ENCODE assay signal across 8 mouse cellular contexts in the genomic region with DNA sequence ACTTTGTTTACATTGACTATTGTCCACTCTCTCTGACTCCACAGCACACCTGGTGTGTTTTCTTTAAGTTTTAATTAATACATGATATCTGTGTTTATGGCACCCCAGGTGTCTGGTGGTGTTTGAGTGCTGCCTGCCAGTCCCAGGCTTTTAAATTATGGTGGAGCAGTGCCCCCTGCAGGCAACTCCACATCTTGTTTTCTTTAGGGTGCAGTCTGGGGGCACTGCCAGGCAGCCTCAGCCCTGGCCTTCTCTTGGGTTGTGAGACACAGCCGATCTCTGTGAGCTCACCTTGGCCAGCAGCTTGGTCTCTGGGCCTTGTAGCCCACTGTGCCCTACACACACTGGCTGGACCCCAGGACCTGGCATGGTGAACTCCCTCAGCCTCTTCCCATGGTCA.
DNase-seq lines count a peak whose midpoint lies in the region; ATAC-seq and TF ChIP-seq lines count a peak whose summit lies in the region.
"Had no signal": no experiment of that assay in that cellular context is flagged by ENCODE, and none has a peak within 500 bp of the region (broad histone marks: within the 10 kb centered on the region; RNA-seq: fewer than 3 reads in every experiment).

No protein-coding gene starts in this region.

- no peak overlapping the region for H3K4me3 ChIP-seq in G1E (ENCODE audit: low read depth, low read length)
- no peak overlapping the region for H3K4me3 ChIP-seq in embryonic facial prominence, embryonic 10.5 days
- no peak overlapping the region for H3K4me3 ChIP-seq in layer of hippocampus, adult 2 months
- H3K4me3 ChIP-seq: limb, embryonic 12.5 days had no signal

- peaks cover 60% of the 10 kb centered on the region for H3K4me1 ChIP-seq in G1E (ENCODE audit: insufficient read depth, low read depth, low read length)
- H3K4me1 ChIP-seq in embryonic facial prominence, embryonic 10.5 days = peaks cover 17% of the 10 kb centered on the region
- H3K4me1 ChIP-seq: limb, embryonic 12.5 days had no signal

- no peak for ATAC-seq in G1E (ENCODE audit: extremely low read depth, insufficient number of reproducible peaks, low FRiP score, poor library complexity, severe bottlenecking)

- H3K9me3 ChIP-seq in G1E (replicated peaks) = peaks cover 6% of the 10 kb centered on the region
- H3K9me3 ChIP-seq in embryonic facial prominence, embryonic 10.5 days = no peaks in the 10 kb centered on the region
- H3K9me3 ChIP-seq: limb, embryonic 12.5 days had no signal

- peaks cover 98% of the 10 kb centered on the region for H3K36me3 ChIP-seq in G1E (replicated peaks)
- H3K36me3 ChIP-seq in embryonic facial prominence, embryonic 10.5 days (replicated peaks) = peaks cover 86% of the 10 kb centered on the region

- peak; percentile 66 for DNase-seq in G1E (ENCODE audit: low spot score)
- peak; percentile 78 to 87 for DNase-seq in adrenal gland, postnatal 36 days
- peak; percentile 63 for DNase-seq in embryonic facial prominence, embryonic 10.5 days (ENCODE audit: low spot score)
- peak; percentile 83 to 86 for DNase-seq in heart, postnatal 14 days
- peak; percentile 55 to 77 for DNase-seq in layer of hippocampus, adult 2 months (ENCODE audit: low spot score in 2 of 2)
- peak; percentile 86 for DNase-seq in lung, postnatal 14 days
- DNase-seq in right cerebral cortex, postnatal 10 days (ENCODE audit: low spot score in 2 of 2) = peak; percentile 80 to 85

- no peak overlapping the region; the same call in 1 of the 2 replicates for H3K27ac ChIP-seq in embryonic facial prominence, embryonic 10.5 days (replicated peaks)
- no peak overlapping the region for H3K27ac ChIP-seq in layer of hippocampus, adult 2 months
- H3K27ac ChIP-seq: limb, embryonic 12.5 days had no signal

- no peaks in the 10 kb centered on the region; the same call in 1 of the 2 replicates for H3K27me3 ChIP-seq in G1E (ENCODE audit: insufficient read depth, low read length)
- H3K27me3 ChIP-seq in embryonic facial prominence, embryonic 10.5 days (replicated peaks; ENCODE audit: low read depth, poor library complexity, severe bottlenecking) = no peaks in the 10 kb centered on the region; the same call in 1 of the 2 replicates
- H3K27me3 ChIP-seq: limb, embryonic 12.5 days had no signal

- WGBS in embryonic facial prominence, embryonic 10.5 days = 61% methylated on average over 1 of the region's 1 CpGs

- 0 out of 2 replicates have a peak, but pooled peaks have one; percentile 19 for TF ChIP-seq CTCF in G1E (IDR thresholded peaks at IDR 0.05; ENCODE audit: low read depth, low read length)
- peak; percentile 90 for TF ChIP-seq CTCF in layer of hippocampus, adult 2 months (conservative IDR thresholded peaks at IDR 0.05)

- intact Hi-C loops in heart, postnatal 14 days (cut with DNase I) = loop anchor here (1.0 to 5.0 kb wide), 2 partner anchors 37 to 70 kb away; no protein-coding TSS in a partner anchor
